Mouse (Mus musculus): ENCODE results near the gene Atp2b2.

- TF ChIP-seq ZC3H11A (IDR thresholded peaks at IDR 0.05; ENCODE audit: borderline replicate concordance, low read depth, low read length), result no peak
- no peak for TF ChIP-seq ZNF384 (IDR thresholded peaks at IDR 0.05; ENCODE audit: low read depth, low read length)
- no peak for TF ChIP-seq HCFC1 (IDR thresholded peaks at IDR 0.05; ENCODE audit: borderline replicate concordance, insufficient read depth, low read length)
- TF ChIP-seq MAFK (IDR thresholded peaks at IDR 0.05; ENCODE audit: insufficient read depth, low read depth, low read length), result no peak
- TF ChIP-seq CHD2 (IDR thresholded peaks at IDR 0.05; ENCODE audit: low read depth, low read length), result no peak
Measured at GRCm38 (mm10) chr6:113882396-113882795, 160.0 kb downstream of the Atp2b2 start.
